Mouse (Mus musculus) fibroblast of lung, adult 2 months (primary cell): Measurements from ENCODE around the gene Mrps16.

Experiments
- DNase-seq: peaks from one replicate; pipeline ENCODE4 v3.0.0-alpha.2; 2011; ENCODE audit warnings: low read depth

The Mrps16 gene

DNA sequence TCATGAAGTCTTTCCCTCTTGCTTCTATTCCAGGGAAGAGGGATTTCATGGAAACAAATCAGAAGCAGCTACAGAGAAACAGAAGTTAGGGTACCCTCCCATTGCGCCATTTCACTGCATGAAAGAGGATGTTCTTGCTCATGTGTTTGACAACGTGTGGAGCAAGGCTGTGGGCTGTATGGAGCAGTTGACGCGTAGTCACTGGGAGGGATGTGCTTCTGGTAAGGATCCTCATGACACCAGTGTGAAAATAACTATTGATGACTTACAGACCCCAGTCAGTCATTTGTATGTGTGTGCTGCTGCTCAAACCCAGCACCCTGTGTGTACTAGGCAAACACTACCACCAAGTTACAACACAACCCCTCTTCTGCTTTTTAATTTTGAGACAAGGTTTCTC lies 30.2 kb downstream of the Mrps16 start:
- DNase-seq, result no peak

DNA sequence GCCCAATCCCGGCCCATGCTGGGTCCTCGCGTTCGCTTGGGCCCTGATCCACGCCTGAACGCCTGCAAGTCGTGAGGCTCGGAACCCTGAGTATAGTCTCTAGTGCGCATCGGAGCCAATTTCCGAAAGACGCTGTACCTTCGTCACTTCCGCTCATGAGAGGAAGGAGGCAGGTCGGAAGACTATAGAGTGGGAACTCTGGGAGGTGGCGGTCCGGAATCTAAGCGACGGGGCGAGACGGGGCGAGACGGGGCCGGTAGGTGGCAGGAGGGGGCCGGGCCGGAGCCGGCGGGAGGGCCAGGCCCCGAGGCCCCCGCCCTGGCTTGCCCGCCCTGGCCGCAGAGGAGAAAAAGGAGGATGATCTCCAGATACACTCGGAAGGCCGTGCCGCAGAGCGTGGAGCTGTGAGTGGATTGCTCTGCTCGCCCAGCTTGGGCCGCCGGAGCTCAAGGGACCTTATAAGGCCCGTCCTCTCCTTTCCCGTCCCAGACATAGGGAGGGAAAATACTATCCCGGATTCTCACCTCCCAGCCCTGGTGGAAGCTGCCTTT lies 45.4 kb downstream of the Mrps16 start, which contains the start of the genes Ecd and Fam149b:
Gene Ecd (minus strand): TSS at position 131 of the 551 bp plus-strand sequence.
Gene Fam149b (plus strand): TSS at position 172 of the 551 bp plus-strand sequence.
- DNase-seq, result peak; percentile 93

DNA sequence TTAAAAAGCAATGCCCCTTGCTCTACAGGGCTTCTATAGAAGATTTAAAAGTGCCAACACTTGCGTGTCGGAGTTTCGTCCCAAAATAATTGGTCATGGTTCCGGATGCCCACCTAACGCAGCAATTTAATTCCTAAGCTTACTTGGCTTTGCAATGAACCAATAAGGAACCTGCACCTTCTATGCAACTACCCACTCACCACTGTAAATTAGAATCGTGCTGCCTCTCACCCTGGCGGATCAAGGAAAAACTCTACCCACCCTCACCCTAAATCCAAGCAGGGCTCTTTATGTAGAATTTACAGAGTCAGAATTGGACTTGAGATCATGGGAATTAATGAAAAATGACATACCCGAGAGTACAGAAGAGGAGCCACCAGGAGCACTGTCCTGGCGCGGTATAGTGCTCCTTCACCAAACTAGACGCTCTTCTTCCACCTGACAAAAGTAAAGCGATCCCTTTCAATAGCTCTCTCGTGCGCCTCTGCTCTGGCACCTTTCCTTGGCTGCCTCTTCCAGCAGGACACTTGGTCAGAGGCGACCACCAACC lies 45.9 kb downstream of the Mrps16 start:
- no peak for DNase-seq

DNA sequence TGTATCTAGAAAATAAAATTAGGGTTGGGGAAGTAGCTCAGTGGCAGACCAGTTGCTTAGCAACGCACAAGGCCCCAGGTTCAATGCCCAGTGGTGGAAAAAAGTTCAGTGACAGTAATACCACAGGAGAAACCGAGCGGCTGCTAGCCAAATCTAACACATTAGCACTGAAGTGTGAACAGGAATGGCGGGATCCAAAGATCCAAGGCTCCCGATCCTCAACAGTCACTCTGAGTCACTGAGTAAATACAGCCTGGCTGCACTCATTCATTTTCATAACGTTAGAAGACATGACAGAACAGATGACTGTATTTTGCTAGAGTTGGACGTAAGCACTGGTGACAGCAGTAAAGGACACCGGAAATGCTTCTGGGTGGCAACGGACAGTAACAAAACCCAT lies 47.5 kb downstream of the Mrps16 start:
- no peak for DNase-seq

DNA sequence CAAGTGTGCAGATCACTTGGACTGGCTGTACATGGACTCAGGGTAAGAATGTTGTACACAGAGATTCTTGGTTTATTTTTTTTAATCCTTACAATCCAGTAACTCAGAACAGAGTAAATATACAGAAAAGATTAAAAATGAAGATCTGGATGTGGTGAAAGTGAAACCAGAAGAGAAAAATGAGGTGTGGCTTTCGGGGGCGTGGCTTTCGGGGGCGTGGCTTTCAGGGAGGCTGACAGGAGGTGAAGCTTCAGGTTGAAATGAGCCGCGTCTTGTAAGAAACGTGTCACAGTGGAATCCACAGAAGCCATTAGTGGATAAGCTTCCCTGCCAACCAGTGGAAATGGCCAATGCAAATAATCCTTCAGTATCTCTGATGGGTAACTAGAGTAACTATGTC lies 52.6 kb downstream of the Mrps16 start:
- no peak for DNase-seq

DNA sequence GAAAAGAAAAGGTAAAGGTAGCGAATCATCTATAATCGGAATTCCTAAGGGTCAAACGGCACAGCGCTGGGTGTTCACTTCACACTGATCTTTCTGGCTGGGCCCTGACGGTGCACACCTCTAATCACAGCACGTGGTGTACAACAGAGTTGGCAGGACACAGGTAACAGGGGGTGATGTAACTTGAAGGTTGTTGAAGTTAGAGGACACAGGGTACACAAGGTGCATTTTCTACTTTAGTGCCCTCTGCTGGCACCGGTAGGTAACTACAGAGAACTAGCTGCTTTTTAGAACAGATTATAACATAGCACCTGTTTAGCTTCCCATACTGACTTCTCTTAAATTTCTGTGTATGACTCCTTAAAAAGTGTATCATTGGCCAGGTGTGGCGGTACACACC lies 53.3 kb downstream of the Mrps16 start:
- no peak for DNase-seq

DNA sequence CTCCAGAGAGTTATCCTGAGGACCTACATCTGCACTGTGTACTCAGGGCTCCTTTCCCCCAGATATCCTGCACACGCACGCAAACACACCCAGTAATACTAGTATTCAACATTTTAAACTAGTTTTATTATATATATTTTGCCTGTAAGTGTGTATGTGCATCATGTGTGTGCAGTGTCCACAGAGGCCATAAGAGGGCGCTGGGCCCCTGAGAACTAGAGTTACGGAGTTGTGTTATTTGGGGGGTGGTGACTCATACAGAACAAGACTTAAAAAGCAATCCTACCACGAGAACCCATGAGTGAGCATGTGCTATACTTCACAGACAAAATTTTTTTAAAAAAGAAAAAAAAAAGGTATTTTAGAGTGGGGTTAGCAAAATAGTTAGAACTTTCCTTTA lies 54.0 kb downstream of the Mrps16 start:
- DNase-seq, result no peak
